Comparison of ENCODE assay signal across 13 mouse cellular contexts in genomic region chr8:84073230-84073976, GRCm38 (mm10). TPM values are rescaled to one million over a fixed set of nuclear protein-coding genes. Genes with fewer than 3 reads are reported as not detected.
DNase-seq lines count a peak whose midpoint lies in the region; ATAC-seq and TF ChIP-seq lines count a peak whose summit lies in the region.
"Had no signal": no experiment of that assay in that cellular context is flagged by ENCODE, and none has a peak within 500 bp of the region (broad histone marks: within the 10 kb centered on the region; RNA-seq: fewer than 3 reads in every experiment).

No protein-coding gene starts in this region.

- no peak for TF ChIP-seq POLR2A in spleen, adult 2 months (IDR thresholded peaks at IDR 0.05; ENCODE audit: low read depth, low read length)

- peaks cover 12% of the 10 kb centered on the region; the same call in 1 of the 2 replicates for H3K4me1 ChIP-seq in spleen, adult 2 months (ENCODE audit: control insufficient read depth, insufficient read depth, insufficient read length)
- H3K4me1 ChIP-seq in forebrain, embryonic 12.5 days = peaks cover 54% of the 10 kb centered on the region
- peaks cover 25% of the 10 kb centered on the region for H3K4me1 ChIP-seq in intestine, embryonic 15.5 days (replicated peaks)

- peak overlapping the region; percentile 46 for H3K27ac ChIP-seq in spleen, adult 2 months (ENCODE audit: insufficient read depth, low read length)
- H3K27ac ChIP-seq in forebrain, embryonic 12.5 days = peak overlapping the region; percentile 38
- no peak overlapping the region for H3K27ac ChIP-seq in intestine, embryonic 15.5 days

- ATAC-seq in forebrain, embryonic 12.5 days (ENCODE audit: low FRiP score) = peak; percentile 62; the same call in 1 of the 2 replicates
- ATAC-seq in inflammation-experienced regulatory T-cells, adult 6 months = peak; percentile 95
- no peak for ATAC-seq in cerebellum, adult (ENCODE audit: insufficient number of reproducible peaks, low FRiP score, low TSS enrichment)
- ATAC-seq in intestine, embryonic 15.5 days = no peak

- peak overlapping the region; percentile 16; the same call in 1 of the 2 replicates for H3K4me3 ChIP-seq in spleen, adult 2 months (ENCODE audit: extremely low read depth, insufficient read depth, insufficient read length)
- no peak overlapping the region for H3K4me3 ChIP-seq in forebrain, embryonic 12.5 days (replicated peaks)
- H3K4me3 ChIP-seq in intestine, embryonic 15.5 days (replicated peaks) = no peak overlapping the region

- TF ChIP-seq CTCF in spleen, adult 2 months (IDR thresholded peaks at IDR 0.05; ENCODE audit: extremely low read depth, insufficient read depth, insufficient read length, insufficient replicate concordance) = no peak

- H3K9ac ChIP-seq in forebrain, embryonic 12.5 days = 0 out of 2 replicates have a peak overlapping the region, but pooled peaks have one; percentile 12
- no peak overlapping the region for H3K9ac ChIP-seq in intestine, embryonic 15.5 days

- 0 out of 2 replicates have a peak, but pooled peaks cover 2% of the 10 kb centered on the region for H3K36me3 ChIP-seq in spleen, adult 2 months (ENCODE audit: control insufficient read depth, insufficient read depth, low read length)
- peaks cover 20% of the 10 kb centered on the region; the same call in 1 of the 2 replicates for H3K36me3 ChIP-seq in forebrain, embryonic 12.5 days (replicated peaks)
- 0 out of 2 replicates have a peak, but pooled peaks cover 5% of the 10 kb centered on the region for H3K36me3 ChIP-seq in intestine, embryonic 15.5 days

- no peaks in the 10 kb centered on the region for H3K9me3 ChIP-seq in forebrain, embryonic 12.5 days
- no peaks in the 10 kb centered on the region for H3K9me3 ChIP-seq in intestine, embryonic 15.5 days

- 72% methylated on average over 10 of the region's 10 CpGs for WGBS in spleen, adult 2 months
- 44% methylated on average over 10 of the region's 10 CpGs for WGBS in forebrain, embryonic 12.5 days
- 55% methylated on average over 10 of the region's 10 CpGs for WGBS in intestine, embryonic 15.5 days

- DNase-seq in spleen, adult 2 months (ENCODE audit: low read depth in 1 of 2, low spot score in 2 of 2) = peak in 1 of 2 experiments; percentile 32
- DNase-seq in spleen, postnatal 4 days (ENCODE audit: low spot score in 2 of 2) = no peak
- no peak for DNase-seq in gastrocnemius, postnatal 25 days
- DNase-seq: embryo, embryonic 11 days; gastrocnemius, postnatal 10 days; heart, postnatal 36 days; layer of hippocampus, adult 9-11 months; right cerebral cortex, postnatal 25 days had no signal

- H3K4me2 ChIP-seq in forebrain, embryonic 12.5 days = no peak overlapping the region; the same call in 1 of the 2 replicates
- no peak overlapping the region for H3K4me2 ChIP-seq in intestine, embryonic 15.5 days (replicated peaks)

- no peaks in the 10 kb centered on the region for H3K27me3 ChIP-seq in spleen, adult 2 months (ENCODE audit: control insufficient read depth, insufficient read depth, low read length)
- no peaks in the 10 kb centered on the region for H3K27me3 ChIP-seq in forebrain, embryonic 12.5 days
- no peaks in the 10 kb centered on the region for H3K27me3 ChIP-seq in intestine, embryonic 15.5 days (replicated peaks)

RNA-seq across cellular contexts. Expression of gene Rfx1, which starts 6.8 kb away (rescaled TPM):
- 45.6 and 58.3 TPM in 2 replicates for polyA plus RNA-seq in spleen, adult 2 months (2012; rRNA removed)
- polyA plus RNA-seq in forebrain, embryonic 12.5 days (2016; fragmentation: Nextera tagmentation; extraction: Ambion mirVana) = 8.4 and 9.2 TPM in 2 replicates
- polyA plus RNA-seq in inflammation-experienced regulatory T-cells, adult 6 months (2017; shearing (Covaris generic)) = 10 to 100 TPM in 2 of 3 experiments, 1 to 10 TPM in 1; 9.4 to 13.2 (median 13.2) TPM
- 7.3 and 7.9 TPM in 2 replicates for polyA plus RNA-seq in intestine, embryonic 15.5 days (2015; fragmentation: Nextera tagmentation; extraction: Ambion mirVana)
- 1 to 10 TPM; 3.6 to 4.4 TPM for total RNA-seq in gastrocnemius, postnatal 25 days (2021)

RNA-seq across cellular contexts. Expression of gene Gm10643, which starts 8.5 kb away (rescaled TPM):
- 0.35 and 0.43 TPM in 2 replicates for polyA plus RNA-seq in spleen, adult 2 months (2012; rRNA removed)
- 2.2 and 2.4 TPM in 2 replicates for polyA plus RNA-seq in forebrain, embryonic 12.5 days (2016; fragmentation: Nextera tagmentation; extraction: Ambion mirVana)
- 1 to 10 TPM in 1 of 3 experiments, under 1 TPM in 2; 0.53 to 1.4 (median 0.91) TPM for polyA plus RNA-seq in inflammation-experienced regulatory T-cells, adult 6 months (2017; shearing (Covaris generic))
- polyA plus RNA-seq in intestine, embryonic 15.5 days (2015; fragmentation: Nextera tagmentation; extraction: Ambion mirVana) = 0.92 and 1.3 TPM in 2 replicates
- total RNA-seq in gastrocnemius, postnatal 25 days (2021) = 1 to 10 TPM; 1.3 to 1.6 TPM

RNA-seq across cellular contexts. Expression of gene Rln3, which starts 28.6 kb away (rescaled TPM):
- polyA plus RNA-seq in spleen, adult 2 months (2012; rRNA removed) = 3.8 and 5.3 TPM in 2 replicates
- not detected in 2 replicates for polyA plus RNA-seq in forebrain, embryonic 12.5 days (2016; fragmentation: Nextera tagmentation; extraction: Ambion mirVana)
- polyA plus RNA-seq in inflammation-experienced regulatory T-cells, adult 6 months (2017; shearing (Covaris generic)) = 10 to 100 TPM; 21.2 to 34.2 (median 31.9) TPM
- 0.28 and 0.31 TPM in 2 replicates for polyA plus RNA-seq in intestine, embryonic 15.5 days (2015; fragmentation: Nextera tagmentation; extraction: Ambion mirVana)
- total RNA-seq in gastrocnemius, postnatal 25 days (2021) = not detected
- total RNA-seq: gastrocnemius, postnatal 10 days; heart, postnatal 36 days had no signal
- polyA plus RNA-seq: liver, embryonic 16.5 days had no signal

RNA-seq across cellular contexts. Expression of gene Il27ra, which starts 31.0 kb away (rescaled TPM):
- polyA plus RNA-seq in spleen, adult 2 months (2012; rRNA removed) = 69.5 and 70.0 TPM in 2 replicates
- polyA plus RNA-seq in forebrain, embryonic 12.5 days (2016; fragmentation: Nextera tagmentation; extraction: Ambion mirVana) = 0.09 and 0.24 TPM in 2 replicates
- polyA plus RNA-seq in inflammation-experienced regulatory T-cells, adult 6 months (2017; shearing (Covaris generic)) = 100 to 1,000 TPM; 188 to 350 (median 272) TPM
- 1.3 and 1.5 TPM in 2 replicates for polyA plus RNA-seq in intestine, embryonic 15.5 days (2015; fragmentation: Nextera tagmentation; extraction: Ambion mirVana)
- 1 to 10 TPM in 1 of 2 experiments, under 1 TPM in 1; 0.69 to 1.2 TPM for total RNA-seq in gastrocnemius, postnatal 25 days (2021)

RNA-seq across cellular contexts. Expression of gene Dcaf15, which starts 31.2 kb away (rescaled TPM):
- 64.1 and 87.6 TPM in 2 replicates for polyA plus RNA-seq in spleen, adult 2 months (2012; rRNA removed)
- polyA plus RNA-seq in forebrain, embryonic 12.5 days (2016; fragmentation: Nextera tagmentation; extraction: Ambion mirVana) = 18.7 and 19.4 TPM in 2 replicates
- polyA plus RNA-seq in inflammation-experienced regulatory T-cells, adult 6 months (2017; shearing (Covaris generic)) = 10 to 100 TPM; 16.6 to 20.0 (median 18.6) TPM
- polyA plus RNA-seq in intestine, embryonic 15.5 days (2015; fragmentation: Nextera tagmentation; extraction: Ambion mirVana) = 8.4 and 9.9 TPM in 2 replicates
- 1 to 10 TPM; 3.9 to 5.3 TPM for total RNA-seq in gastrocnemius, postnatal 25 days (2021)

Comparison
In these comparisons a context has a peak if more than half of its experiments do, and no peak if none do; other contexts are left out.
1. ATAC-seq: peak in forebrain, embryonic 12.5 days (single experiment) and inflammation-experienced regulatory T-cells, adult 6 months (single experiment); none in cerebellum, adult (single experiment) and intestine, embryonic 15.5 days (single experiment).